Mouse (Mus musculus) embryonic facial prominence, embryonic 11.5 days (tissue): Measurements from ENCODE around the gene Chmp2b. TPM values are rescaled to one million over a fixed set of nuclear protein-coding genes. Genes with fewer than 3 reads are reported as not detected.

Experiments used
- ATAC-seq: fragments of 200-750 bp; cut with Nextera tagmentation; replicated peaks from 2 replicates; pipeline ENCODE4 v1.8.0; 2017; ENCODE audit warnings: low read depth; ENCODE audit not compliant: insufficient number of reproducible peaks, low FRiP score, low TSS enrichment
- DNase-seq: peaks from one replicate; pipeline ENCODE4 v3.0.0-alpha.2; 2015; ENCODE audit warnings: low spot score
- H3K27ac ChIP-seq: fragments of 300-500 bp; sonication (generic); replicated peaks from 2 replicates; pipeline ENCODE4 v1.5.1; 2014; ENCODE audit warnings: mild to moderate bottlenecking, low read depth, low read length, control low read depth
- H3K27me3 ChIP-seq: fragments of 300-500 bp; sonication (generic); 2 replicates; pipeline ENCODE4 v1.6.1; 2014; ENCODE audit warnings: mild to moderate bottlenecking, low read length, moderate library complexity, mixed read lengths; ENCODE audit not compliant: control insufficient read depth, insufficient read depth
- H3K36me3 ChIP-seq: fragments of 300-500 bp; sonication (generic); replicated peaks from 2 replicates; pipeline ENCODE4 v1.6.1; 2014; ENCODE audit warnings: low read depth, mild to moderate bottlenecking, low read length, moderate library complexity, mixed read lengths; ENCODE audit not compliant: control insufficient read depth, insufficient read depth
- H3K4me1 ChIP-seq: fragments of 300-500 bp; sonication (generic); 2 replicates; pipeline ENCODE4 v1.6.1; 2014; ENCODE audit warnings: low read length, mixed read lengths; ENCODE audit not compliant: control insufficient read depth, insufficient read depth
- H3K4me2 ChIP-seq: fragments of 300-500 bp; sonication (generic); 2 replicates; pipeline ENCODE4 v1.6.1; 2014; ENCODE audit warnings: low read depth, mild to moderate bottlenecking, control low read depth, low read length, moderate library complexity
- H3K4me3 ChIP-seq: fragments of 300-500 bp; sonication (generic); 2 replicates; pipeline ENCODE4 v1.5.1; 2014; ENCODE audit warnings: low read depth, low read length, control low read depth
- H3K9ac ChIP-seq: fragments of 300-500 bp; sonication (generic); replicated peaks from 2 replicates; pipeline ENCODE4 v1.6.1; 2014; ENCODE audit warnings: mild to moderate bottlenecking, control low read depth, low read length
- H3K9me3 ChIP-seq: fragments of 300-500 bp; sonication (generic); replicated peaks from 2 replicates; pipeline ENCODE4 v1.6.1; 2016; ENCODE audit warnings: mild to moderate bottlenecking, low read length, inconsistent platforms, mixed read lengths; ENCODE audit not compliant: control insufficient read depth
- WGBS: fragments of 180-500 bp; shearing (Covaris S2); extraction: QIAGEN DNeasy Blood & Tissue Kit; methylation state at CpG from one replicate; pipeline ENCODE4 v1.1.7; 2014; 5-methylcytosine and 5-hydroxymethylcytosine counted together
- polyA plus RNA-seq: library from polyadenylated mRNA; unstranded; fragments of >200 nt; fragmentation: Nextera tagmentation; extraction: Ambion mirVana; gene quantifications from 2 replicates; pipeline ENCODE4 v1.2.1, GENCODE M21; 2014

The Chmp2b gene
- polyA plus RNA-seq, 1 experiment from 2014 or later, result 92.5 TPM

DNA sequence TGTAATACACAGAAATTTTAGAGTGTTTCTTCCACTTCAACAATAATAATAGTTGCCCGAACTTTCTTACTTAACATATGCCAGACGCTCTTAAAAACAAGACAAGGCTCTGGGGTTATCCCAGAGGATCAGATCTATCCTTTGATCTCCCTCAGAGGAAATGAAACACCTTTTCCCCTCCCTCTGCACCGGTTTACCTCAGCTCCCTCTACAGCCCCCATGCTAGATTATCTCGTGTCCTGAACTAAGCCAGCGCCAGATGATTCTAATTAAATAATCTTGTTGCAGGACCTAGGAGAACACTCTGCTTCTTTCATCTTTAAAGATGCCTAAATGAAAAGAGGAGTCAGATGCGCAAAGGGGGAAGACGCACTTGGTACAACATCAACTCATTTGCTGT is 48.3 kb downstream of the Chmp2b start:
- DNase-seq, result peak; percentile 57
- Histone ChIP-seq H3K27me3 (no peaks in the 10 kb centered on the region), H3K27ac (no peak overlapping the region), H3K9me3 (no peaks in the 10 kb centered on the region), H3K4me3 (no peak overlapping the region), H3K9ac (no peak overlapping the region), H3K4me1 (no peaks in the 10 kb centered on the region), H3K36me3 (no peaks in the 10 kb centered on the region), H3K4me2 (no peak overlapping the region)
- 32% methylated on average over 7 of the region's 7 CpGs for WGBS
- no peak for ATAC-seq

DNA sequence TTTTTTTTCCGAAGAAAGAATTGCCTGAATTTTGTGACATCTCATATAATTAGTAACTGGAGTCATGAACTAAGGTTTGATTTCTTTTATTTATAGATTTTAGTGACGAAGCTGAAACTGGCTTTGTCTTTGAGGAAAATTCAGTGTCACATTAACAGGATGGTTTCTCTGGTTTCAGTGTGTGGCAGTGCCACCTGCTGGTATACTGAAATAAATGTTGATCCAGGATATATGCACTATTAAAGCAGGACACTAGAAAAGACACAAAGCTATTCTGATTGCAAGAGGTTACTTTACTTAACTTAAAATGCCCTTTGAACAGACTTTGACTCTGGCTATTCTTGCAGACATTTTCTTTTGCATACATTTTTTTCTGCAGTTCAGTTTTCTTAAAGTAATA is 65.5 kb downstream of the Chmp2b start:
- Histone ChIP-seq H3K27ac (no peak overlapping the region), H3K4me1 (no peaks in the 10 kb centered on the region), H3K36me3 (no peaks in the 10 kb centered on the region), H3K27me3 (no peaks in the 10 kb centered on the region), H3K4me3 (no peak overlapping the region), H3K9me3 (no peaks in the 10 kb centered on the region), H3K4me2 (no peak overlapping the region), H3K9ac (no peak overlapping the region)
- 48% methylated on average over 2 of the region's 2 CpGs for WGBS
- DNase-seq (peak; percentile 63), ATAC-seq (no peak)

DNA sequence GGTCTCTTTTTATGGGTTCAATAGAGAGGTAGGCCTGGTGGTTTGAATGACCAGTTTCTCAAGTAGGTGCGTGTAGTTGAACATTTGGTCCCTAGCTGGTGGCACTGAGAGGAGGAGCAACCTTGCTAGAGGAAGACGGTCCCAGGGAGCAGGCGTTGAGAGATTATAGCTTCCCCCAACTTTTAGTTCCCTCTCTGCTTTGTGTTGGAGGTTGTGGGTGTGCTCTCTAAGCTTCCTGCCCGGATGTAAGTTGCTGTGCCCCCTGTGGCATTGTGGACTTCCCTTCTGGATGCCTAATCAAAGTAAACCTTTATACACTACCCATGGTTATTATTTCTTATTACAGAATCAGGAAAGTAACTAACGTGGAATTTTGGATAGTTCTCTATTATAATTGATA is 66.5 kb downstream of the Chmp2b start:
- Histone ChIP-seq H3K4me2 (no peak overlapping the region), H3K9ac (no peak overlapping the region), H3K27me3 (no peaks in the 10 kb centered on the region), H3K9me3 (no peaks in the 10 kb centered on the region), H3K36me3 (no peaks in the 10 kb centered on the region), H3K27ac (no peak overlapping the region), H3K4me3 (no peak overlapping the region), H3K4me1 (no peaks in the 10 kb centered on the region)
- DNase-seq (no peak), ATAC-seq (no peak)
- WGBS, result 80% methylated on average over 5 of the region's 5 CpGs

Other genes with a start within 250 kb of the Chmp2b start
- gene Pou1f1, start 42.2 kb downstream of the Chmp2b start, polyA plus RNA-seq, result not detected in 2 replicates